Mouse (Mus musculus) erythroblast, embryonic 14.5 days (primary cell): ENCODE measurements around the gene 4931409K22Rik. TPM values are rescaled to one million over a fixed set of nuclear protein-coding genes. Genes with fewer than 3 reads are reported as not detected.
A peak's percentile ranks its signal among the peaks of the same experiment; 100 is the strongest.
"Not testable (repeated sequence)": the region's sequence is repeated elsewhere in the genome, so short reads cannot be mapped to it uniquely, and the experiment has no call there.

Experiments used
- H3K27me3 ChIP-seq: 2 replicates; pipeline ENCODE4 v1.6.1; 2012; ENCODE audit warnings: inconsistent platforms; ENCODE audit not compliant: control insufficient read depth
- H3K36me3 ChIP-seq: 2 replicates; pipeline ENCODE4 v1.6.1; 2012; ENCODE audit warnings: mild to moderate bottlenecking, inconsistent platforms; ENCODE audit not compliant: control insufficient read depth
- H3K4me1 ChIP-seq: 2 replicates; pipeline ENCODE4 v1.6.1; 2012; ENCODE audit warnings: inconsistent platforms; ENCODE audit not compliant: control insufficient read depth
- H3K4me3 ChIP-seq: replicated peaks from 2 replicates; pipeline ENCODE3; 2012; ENCODE audit warnings: moderate library complexity, mild to moderate bottlenecking, inconsistent platforms
- H3K9me3 ChIP-seq: 2 replicates; pipeline ENCODE4 v1.6.1; 2012; ENCODE audit warnings: low read length, inconsistent platforms, mixed read lengths; ENCODE audit not compliant: control insufficient read depth
- GATA1 ChIP-seq: IDR thresholded peaks from 2 replicates; pipeline ENCODE4 v1.6.1; 2012; ENCODE audit warnings: low read length, inconsistent platforms, mixed read lengths
- TAL1 ChIP-seq: IDR thresholded peaks from 3 replicates; pipeline ENCODE4 v1.6.1; 2012; ENCODE audit warnings: low read length, inconsistent platforms, mixed read lengths
- polyA plus RNA-seq: library from polyadenylated mRNA; stranded (reverse); fragments of >175 nt; gene quantifications from 2 replicates; pipeline ENCODE4 v1.2.3, GENCODE M21; 2012

4931409K22Rik gene
- polyA plus RNA-seq, 1 experiment: not detected

DNA sequence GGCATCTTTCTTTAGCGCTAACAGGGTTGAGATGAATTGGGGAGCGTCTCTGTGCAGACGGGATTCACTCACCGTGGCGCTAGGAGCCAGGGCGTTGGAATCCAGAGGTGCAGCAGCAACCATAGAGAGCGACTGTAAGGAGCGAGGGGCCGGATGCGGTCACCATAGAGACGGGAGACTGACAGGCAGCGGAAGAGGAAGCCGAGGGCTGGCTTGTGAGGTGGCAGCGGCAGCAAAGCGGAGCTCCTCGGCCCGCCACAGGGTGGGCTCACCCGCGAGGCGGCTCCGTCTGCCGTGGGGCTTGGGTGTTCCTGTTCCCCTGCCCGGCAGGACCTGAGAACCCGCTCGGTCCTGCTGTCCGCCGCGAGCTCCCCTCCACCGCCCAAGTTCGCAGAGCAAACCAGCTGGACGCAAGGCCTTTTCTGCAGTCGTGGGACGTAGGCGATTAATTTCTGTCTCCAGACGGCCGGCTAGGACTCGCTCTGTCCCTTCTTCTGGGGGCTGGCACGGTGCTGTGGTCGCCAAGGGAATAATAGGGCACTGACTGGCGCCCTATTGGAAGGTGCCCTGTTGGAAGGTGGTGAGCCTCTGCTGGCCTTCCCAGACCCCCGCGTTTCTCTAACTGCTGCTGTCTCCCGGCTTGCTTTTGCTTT lies 30.1 kb upstream of the 4931409K22Rik start, which contains the start of gene Chpf2:
TSS of gene Chpf2 (plus strand) at position 195 of the 653 bp plus-strand sequence.
- Histone ChIP-seq H3K9me3 (no peaks in the 10 kb centered on the region), H3K27me3 (peaks cover 13% of the 10 kb centered on the region), H3K36me3 (peaks cover 32% of the 10 kb centered on the region), H3K4me3 (peak within 1 kb of the TSS; percentile 94), H3K4me1 (peaks cover 51% of the 10 kb centered on the region)
- TF ChIP-seq TAL1 (no peak), GATA1 (no peak)

DNA sequence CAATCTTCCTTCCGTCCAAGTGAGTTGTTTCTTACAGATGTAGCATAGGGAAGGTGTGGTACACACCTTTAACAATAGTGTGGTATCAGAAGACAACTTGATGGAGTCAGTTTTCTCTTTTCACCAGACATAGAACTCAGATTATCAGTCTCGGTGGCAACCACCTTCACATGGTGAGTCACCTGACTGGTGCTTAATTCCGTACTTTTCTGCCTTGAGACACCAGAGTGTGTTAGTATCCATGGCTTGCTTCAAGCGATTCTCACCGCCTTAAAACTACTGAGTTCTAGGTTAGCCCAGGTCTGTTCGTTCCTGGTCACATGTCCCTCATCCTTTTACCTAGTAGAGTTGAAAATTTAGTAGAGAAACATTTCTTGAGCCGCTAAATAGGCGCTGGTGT lies 29.5 kb upstream of the 4931409K22Rik start:
- Histone ChIP-seq H3K27me3 (peaks cover 7% of the 10 kb centered on the region), H3K4me3 (peak overlapping the region; percentile 94), H3K4me1 (peaks cover 45% of the 10 kb centered on the region), H3K9me3 (no peaks in the 10 kb centered on the region), H3K36me3 (peaks cover 30% of the 10 kb centered on the region)
- TF ChIP-seq GATA1: no peak
- no peak for TF ChIP-seq TAL1

DNA sequence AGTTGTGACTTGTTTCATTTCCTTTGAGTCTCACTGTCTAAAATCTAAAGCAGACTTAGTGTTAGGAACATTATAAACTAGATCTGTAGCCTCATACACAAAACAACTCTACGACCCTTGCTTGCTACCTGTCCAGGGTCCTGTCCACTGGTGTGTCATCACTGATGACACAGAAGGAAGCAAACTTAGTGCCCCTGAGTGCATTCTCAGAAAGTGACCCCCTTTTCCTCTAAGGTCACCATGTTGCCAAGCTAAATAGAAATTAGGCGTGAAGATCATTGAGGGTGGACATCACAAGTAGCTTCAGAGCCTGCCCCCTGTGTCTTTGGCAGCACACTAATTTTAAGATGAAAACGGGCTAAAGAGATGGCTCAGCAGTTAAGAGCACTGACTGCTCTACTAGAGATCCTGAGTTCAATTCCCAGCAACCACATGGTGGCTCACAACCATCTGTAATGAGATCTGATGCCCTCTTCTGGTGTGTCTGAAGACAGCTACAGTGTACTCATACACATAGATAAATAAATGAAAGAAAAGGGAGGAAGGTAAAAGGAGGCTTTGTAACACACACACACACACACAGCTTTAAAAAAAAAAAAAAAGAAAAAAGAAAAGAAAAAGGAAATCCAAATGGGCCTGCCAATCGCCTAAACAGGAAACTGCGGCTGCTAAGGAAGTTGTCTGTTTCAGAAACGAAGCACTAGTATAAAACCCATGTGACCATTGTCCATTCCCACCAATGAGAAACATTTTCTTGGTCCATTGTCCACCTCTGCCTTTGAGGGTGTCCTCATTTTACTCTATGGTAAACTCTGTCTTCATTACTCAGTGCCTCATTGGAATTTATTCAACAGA lies 21.7 kb upstream of the 4931409K22Rik start:
- Histone ChIP-seq H3K4me3 (peak overlapping the region; percentile 72), H3K9me3 (no peaks in the 10 kb centered on the region), H3K4me1 (peaks cover 29% of the 10 kb centered on the region), H3K36me3 (peaks cover 27% of the 10 kb centered on the region), H3K27me3 (no peaks in the 10 kb centered on the region)
- TF ChIP-seq TAL1 (no peak), GATA1 (no peak)

DNA sequence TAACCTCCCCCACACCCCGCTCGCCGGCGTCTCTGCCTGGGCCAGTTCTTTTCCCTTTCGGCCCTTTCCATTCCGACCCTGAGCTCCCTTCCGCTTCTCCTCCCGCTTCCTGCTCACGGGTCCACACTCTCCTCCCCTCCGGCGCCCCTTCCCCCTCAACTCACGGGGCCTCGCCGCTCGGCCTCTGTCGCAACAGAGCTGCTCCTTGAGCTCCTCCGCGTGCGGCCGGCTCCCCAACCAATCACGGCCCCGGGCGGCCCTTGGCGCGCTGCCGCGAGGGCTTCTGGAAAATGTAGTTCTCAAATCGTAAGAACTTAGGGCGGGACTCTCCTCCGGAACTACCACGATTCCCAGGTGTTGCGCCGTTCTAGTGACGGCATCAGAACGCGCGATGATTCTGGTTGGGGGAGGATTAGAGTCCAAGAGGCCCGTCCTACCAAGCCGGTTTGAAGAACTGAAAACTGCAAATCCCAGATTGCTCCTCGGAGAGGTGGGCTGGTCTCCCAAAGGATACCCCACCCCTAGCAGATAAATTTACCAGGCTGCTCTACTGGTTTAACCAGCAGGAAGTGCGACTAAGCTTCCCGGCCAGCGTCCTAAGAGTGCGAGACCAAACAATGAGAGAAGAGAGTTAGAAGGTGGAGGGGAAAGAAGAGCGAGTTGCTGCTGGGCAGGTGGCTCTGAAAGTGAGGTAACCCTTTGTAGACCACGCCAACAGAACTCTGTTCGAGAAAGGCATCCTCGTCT lies 20.7 kb upstream of the 4931409K22Rik start, which contains the start of gene Abcf2:
TSS of gene Abcf2 (minus strand) at position 285 of the 747 bp plus-strand sequence.
- peak within 1 kb of the TSS; percentile 72 for H3K4me3 ChIP-seq
- no peaks in the 10 kb centered on the region for H3K9me3 ChIP-seq
- H3K36me3 ChIP-seq: peaks cover 37% of the 10 kb centered on the region
- no peaks in the 10 kb centered on the region for H3K27me3 ChIP-seq
- peaks cover 29% of the 10 kb centered on the region for H3K4me1 ChIP-seq
- TF ChIP-seq TAL1 (no peak), GATA1 (no peak)

DNA sequence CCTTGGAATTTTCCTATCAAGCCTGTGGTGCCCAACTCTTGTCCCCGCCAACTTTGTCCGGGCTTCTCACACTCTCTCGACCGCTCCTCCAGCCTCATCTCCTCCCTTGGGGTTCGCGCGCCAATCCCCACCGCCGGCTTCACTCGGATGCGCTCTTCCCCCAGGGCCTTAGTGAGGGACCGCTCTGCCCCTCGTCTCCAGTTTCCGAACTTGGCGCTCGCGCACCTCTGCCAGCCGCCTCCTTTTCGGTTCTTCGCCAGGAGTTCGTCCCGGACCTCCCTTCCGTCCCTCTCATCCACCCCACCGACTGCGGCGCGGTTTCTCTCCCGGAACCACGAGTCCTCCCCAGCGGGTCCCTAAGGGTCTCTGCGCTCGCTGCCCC lies 20.2 kb upstream of the 4931409K22Rik start:
- Histone ChIP-seq H3K4me3 (peak overlapping the region; percentile 72), H3K27me3 (no peaks in the 10 kb centered on the region), H3K4me1 (peaks cover 29% of the 10 kb centered on the region), H3K9me3 (no peaks in the 10 kb centered on the region), H3K36me3 (peaks cover 43% of the 10 kb centered on the region)
- TF ChIP-seq TAL1 (no peak), GATA1 (no peak)

DNA sequence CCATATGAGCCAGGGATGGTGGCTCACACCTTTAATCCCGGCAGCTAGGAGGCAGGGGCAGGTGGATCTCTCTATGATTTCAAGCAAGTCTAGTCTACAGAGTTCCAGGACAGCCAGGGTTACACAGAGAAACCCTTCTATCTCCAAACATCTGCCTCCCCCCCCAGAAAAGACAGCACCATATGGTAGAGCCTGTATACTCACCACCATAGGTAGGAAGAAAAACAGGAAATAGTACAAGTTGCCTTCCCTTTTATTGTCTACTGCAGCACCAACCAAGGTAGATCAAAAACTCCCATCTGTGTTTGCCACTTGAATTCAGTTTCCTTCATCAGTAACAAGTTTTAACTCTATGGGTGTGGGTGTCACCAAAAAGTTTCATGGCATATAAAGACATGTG lies 19.3 kb upstream of the 4931409K22Rik start:
- Histone ChIP-seq H3K4me1 (peaks cover 29% of the 10 kb centered on the region), H3K9me3 (no peaks in the 10 kb centered on the region), H3K27me3 (no peaks in the 10 kb centered on the region), H3K36me3 (peaks cover 51% of the 10 kb centered on the region), H3K4me3 (peak overlapping the region; percentile 72)
- no peak for TF ChIP-seq GATA1
- no peak for TF ChIP-seq TAL1

DNA sequence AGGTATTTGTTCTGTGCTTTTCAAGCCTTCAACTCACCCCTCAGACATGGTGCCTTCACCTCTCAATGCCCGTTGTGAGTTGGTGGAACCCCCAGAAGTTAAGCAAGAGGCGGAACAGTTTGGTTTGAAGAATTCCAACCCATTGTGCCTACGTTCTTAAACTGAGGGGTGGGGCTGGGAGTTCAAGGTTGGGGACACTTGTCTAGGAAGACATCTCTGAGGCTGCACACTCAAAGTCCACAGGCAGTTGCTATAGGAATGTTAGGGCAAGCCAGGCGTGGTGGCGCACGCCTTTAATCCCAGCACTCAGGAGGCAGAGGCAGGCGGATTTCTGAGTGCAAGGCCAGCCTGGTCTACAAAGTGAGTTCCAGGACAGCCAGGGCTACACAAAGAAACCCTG lies 1.3 kb downstream of the 4931409K22Rik start:
- H3K36me3 ChIP-seq, H3K4me1 ChIP-seq, H3K4me3 ChIP-seq, H3K9me3 ChIP-seq: not testable (repeated sequence)
- H3K27me3 ChIP-seq: peaks cover 21% of the 10 kb centered on the region

DNA sequence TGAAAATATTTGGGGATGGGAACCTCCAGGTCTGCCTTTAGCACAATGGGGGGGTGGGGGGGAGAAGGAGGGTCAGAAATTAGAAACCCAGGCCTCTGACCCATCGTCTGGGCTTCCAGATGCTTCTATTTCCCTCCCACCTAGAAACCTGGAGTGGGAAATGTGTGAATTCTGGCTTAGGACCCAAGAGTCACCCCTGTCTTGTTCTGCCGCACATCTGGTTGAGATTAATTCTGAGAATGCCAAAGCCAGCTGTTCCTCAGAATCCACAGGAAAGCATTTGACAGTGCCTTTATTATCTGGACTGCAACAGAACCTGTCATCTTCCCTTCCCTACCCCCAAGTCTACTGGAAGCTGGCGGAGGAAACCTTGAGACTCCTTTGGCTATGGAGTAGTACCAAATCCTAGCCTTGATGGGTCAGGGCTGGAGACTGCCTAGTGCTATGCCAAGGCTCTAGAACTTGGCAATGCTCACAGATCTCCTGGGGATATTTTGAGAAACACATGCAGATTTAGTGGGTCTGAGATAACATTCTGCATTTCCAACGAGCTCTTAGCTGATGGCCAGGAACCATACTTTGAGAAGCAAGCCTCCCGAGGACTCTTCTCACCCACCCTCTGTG lies 2.9 kb downstream of the 4931409K22Rik start:
- no peaks in the 10 kb centered on the region for H3K9me3 ChIP-seq
- peaks cover 29% of the 10 kb centered on the region for H3K27me3 ChIP-seq
- no peak overlapping the region for H3K4me3 ChIP-seq
- no peaks in the 10 kb centered on the region for H3K36me3 ChIP-seq
- no peaks in the 10 kb centered on the region for H3K4me1 ChIP-seq
- no peak for TF ChIP-seq GATA1
- TF ChIP-seq TAL1: no peak

DNA sequence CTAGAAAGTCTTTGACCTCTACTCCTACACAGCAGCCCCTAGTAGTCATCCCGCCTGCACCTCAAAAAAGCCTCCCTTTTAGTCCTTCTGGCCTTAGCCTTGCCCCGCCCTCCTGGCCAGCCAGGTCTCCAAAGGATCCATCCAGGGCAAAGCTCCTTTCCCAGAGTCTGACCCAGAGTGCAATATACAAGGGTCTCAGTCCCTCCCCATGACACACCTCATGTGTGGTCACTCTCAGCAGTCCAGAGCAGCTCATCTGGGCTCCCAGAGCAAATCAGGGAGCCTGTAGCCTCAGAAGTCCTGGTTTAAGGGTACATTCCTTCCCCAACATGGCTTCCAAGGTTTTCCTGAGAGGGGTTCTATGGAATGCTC lies 5.3 kb downstream of the 4931409K22Rik start:
- H3K27me3 ChIP-seq: peaks cover 29% of the 10 kb centered on the region
- no peak for TF ChIP-seq GATA1
- TF ChIP-seq TAL1: no peak
- H3K9me3 ChIP-seq: no peaks in the 10 kb centered on the region

More for the DNA sequence above, 5.3 kb downstream of the 4931409K22Rik start:
- H3K4me1 ChIP-seq: no peaks in the 10 kb centered on the region
- no peak overlapping the region for H3K4me3 ChIP-seq
- no peaks in the 10 kb centered on the region for H3K36me3 ChIP-seq
